In genomic region chr13:109546337-109546736, GRCm38 (mm10) we compare ENCODE assay signal across 10 mouse cellular contexts.
DNase-seq lines count a peak whose midpoint lies in the region; ATAC-seq lines count a peak whose summit lies in the region.
"Had no signal": no experiment of that assay in that cellular context is flagged by ENCODE, and none has a peak within 500 bp of the region (broad histone marks: within the 10 kb centered on the region; RNA-seq: fewer than 3 reads in every experiment).

No protein-coding gene starts in this region.

- no peaks in the 10 kb centered on the region for H3K9me3 ChIP-seq in midbrain, embryonic 14.5 days (ENCODE audit: control insufficient read depth, low read length)
- no peaks in the 10 kb centered on the region for H3K9me3 ChIP-seq in midbrain, embryonic 11.5 days (ENCODE audit: control insufficient read depth, low read length)

- peak; percentile 14 for DNase-seq in midbrain, embryonic 14.5 days
- no peak for DNase-seq in midbrain, embryonic 11.5 days (ENCODE audit: low spot score, missing footprints)
- DNase-seq in brain, adult 2 months (ENCODE audit: low read depth, low spot score): peak; percentile 47
- DNase-seq in ovary, postnatal 36 days (ENCODE audit: low spot score): no peak
- DNase-seq in testis, postnatal 10 days (ENCODE audit: low spot score): no peak
- DNase-seq: heart, adult 18-20 months; lung, postnatal 14 days; right cerebral cortex, postnatal 25 days had no signal

- H3K27me3 ChIP-seq in midbrain, embryonic 14.5 days (ENCODE audit: control insufficient read depth, insufficient read depth, low read length): no peaks in the 10 kb centered on the region
- H3K27me3 ChIP-seq in midbrain, embryonic 11.5 days (ENCODE audit: control insufficient read depth, insufficient read depth, low read length): no peaks in the 10 kb centered on the region

- H3K4me3 ChIP-seq in midbrain, embryonic 14.5 days (replicated peaks; ENCODE audit: low read depth, low read length): no peak overlapping the region
- no peak overlapping the region for H3K4me3 ChIP-seq in midbrain, embryonic 11.5 days (ENCODE audit: low read depth, low read length)

- no peak overlapping the region for H3K9ac ChIP-seq in midbrain, embryonic 14.5 days (replicated peaks; ENCODE audit: low read length)
- H3K9ac ChIP-seq in midbrain, embryonic 11.5 days (ENCODE audit: low read length): no peak overlapping the region

- no peak overlapping the region for H3K4me2 ChIP-seq in midbrain, embryonic 14.5 days (ENCODE audit: low read length)
- no peak overlapping the region for H3K4me2 ChIP-seq in midbrain, embryonic 11.5 days

- no peak for ATAC-seq in midbrain, embryonic 14.5 days (ENCODE audit: low FRiP score, low TSS enrichment)
- no peak for ATAC-seq in midbrain, embryonic 11.5 days (ENCODE audit: low FRiP score)
- peak; percentile 57 for ATAC-seq in inflammation-experienced regulatory T-cells, adult 6 months
- ATAC-seq in neutrophil, adult 5-6 weeks (ENCODE audit: extremely low read depth, insufficient number of reproducible peaks, low FRiP score, poor library complexity, severe bottlenecking): peak; percentile 23; the same call in 1 of the 2 replicates

- 76% methylated on average over 18 of the region's 18 CpGs for WGBS in midbrain, embryonic 14.5 days
- 85% methylated on average over 18 of the region's 18 CpGs for WGBS in midbrain, embryonic 11.5 days

- H3K36me3 ChIP-seq in midbrain, embryonic 14.5 days (ENCODE audit: control insufficient read depth, insufficient read depth, low read length): no peaks in the 10 kb centered on the region
- H3K36me3 ChIP-seq in midbrain, embryonic 11.5 days (ENCODE audit: control insufficient read depth, insufficient read depth, low read length): no peaks in the 10 kb centered on the region

- H3K27ac ChIP-seq in midbrain, embryonic 14.5 days (replicated peaks; ENCODE audit: low read depth, low read length): no peak overlapping the region
- H3K27ac ChIP-seq in midbrain, embryonic 11.5 days (ENCODE audit: low read depth, low read length): no peak overlapping the region

- 0 out of 2 replicates have a peak, but pooled peaks cover 8% of the 10 kb centered on the region for H3K4me1 ChIP-seq in midbrain, embryonic 14.5 days (ENCODE audit: control insufficient read depth, insufficient read depth, low read length)
- no peaks in the 10 kb centered on the region for H3K4me1 ChIP-seq in midbrain, embryonic 11.5 days (ENCODE audit: control insufficient read depth, insufficient read depth, low read length)

Comparison
In these comparisons a context has a peak if more than half of its experiments do, and no peak if none do; other contexts are left out.
1. DNase-seq: peak in midbrain, embryonic 14.5 days (single experiment) and brain, adult 2 months (single experiment); none in midbrain, embryonic 11.5 days (single experiment), ovary, postnatal 36 days (single experiment) and testis, postnatal 10 days (single experiment).
2. ATAC-seq: peak in inflammation-experienced regulatory T-cells, adult 6 months (single experiment) and neutrophil, adult 5-6 weeks (single experiment); none in midbrain, embryonic 14.5 days (single experiment) and midbrain, embryonic 11.5 days (single experiment).